Mouse (Mus musculus) hindbrain, embryonic 12.5 days (tissue): ENCODE measurements at regions not wholly inside any gene's neighbourhood (a gene's known extent, or its start where the extent isn't known, plus 50 kb on each side); places are given as distances from the start of the nearest gene placed in this dataset.
A peak's percentile ranks its signal among the peaks of the same experiment; 100 is the strongest.

Experiments
- ATAC-seq: fragments of 200-750 bp; cut with Nextera tagmentation; 2 replicates; pipeline ENCODE4 v1.8.0; 2017; ENCODE audit warnings: moderate TSS enrichment; ENCODE audit not compliant: low FRiP score
- H3K27ac ChIP-seq: fragments of 300-500 bp; sonication (generic); 2 replicates; pipeline ENCODE4 v1.5.1; 2016; ENCODE audit warnings: mild to moderate bottlenecking
- H3K27me3 ChIP-seq: fragments of 300-500 bp; sonication (generic); 2 replicates; pipeline ENCODE4 v1.6.1; 2016; ENCODE audit warnings: mild to moderate bottlenecking
- H3K36me3 ChIP-seq: fragments of 300-500 bp; sonication (generic); 2 replicates; pipeline ENCODE4 v1.6.1; 2016; ENCODE audit warnings: mild to moderate bottlenecking
- H3K4me1 ChIP-seq: fragments of 300-500 bp; sonication (generic); 2 replicates; pipeline ENCODE4 v1.6.1; 2016
- H3K4me2 ChIP-seq: fragments of 300-500 bp; sonication (generic); replicated peaks from 2 replicates; pipeline ENCODE4 v1.6.1; 2016; ENCODE audit warnings: mild to moderate bottlenecking
- H3K4me3 ChIP-seq: fragments of 300-500 bp; sonication (generic); 2 replicates; pipeline ENCODE4 v1.5.1; 2016; ENCODE audit warnings: mild to moderate bottlenecking
- H3K9ac ChIP-seq: fragments of 300-500 bp; sonication (generic); 2 replicates; pipeline ENCODE4 v1.6.1; 2016; ENCODE audit warnings: mild to moderate bottlenecking, moderate library complexity
- H3K9me3 ChIP-seq: fragments of 300-500 bp; sonication (generic); replicated peaks from 2 replicates; pipeline ENCODE4 v1.6.1; 2016; ENCODE audit warnings: mild to moderate bottlenecking
- WGBS: fragments of 180-500 bp; shearing (Covaris S2); methylation state at CpG from one replicate; pipeline ENCODE4 v1.1.7; 2016; 5-methylcytosine and 5-hydroxymethylcytosine counted together

DNA sequence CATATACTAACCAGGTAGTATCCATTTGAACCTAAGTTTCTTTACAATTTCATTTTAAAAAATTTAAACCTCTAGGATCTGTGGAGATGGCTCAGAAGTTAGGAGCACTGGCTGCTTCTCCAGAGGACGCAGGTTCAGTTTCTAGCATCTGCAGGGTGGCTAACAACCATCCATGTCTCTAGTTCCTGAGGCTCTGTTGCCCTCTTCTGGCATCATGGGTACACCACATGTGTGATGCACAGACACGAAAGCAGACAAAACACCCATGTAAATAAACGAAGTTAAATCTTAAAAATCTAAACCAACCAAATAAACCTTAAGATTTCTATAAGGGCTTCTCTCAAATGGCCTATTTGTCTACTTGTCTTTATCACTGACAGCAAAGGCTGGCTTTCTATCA is 157.6 kb upstream of the Nr5a2 start:
- no peak for ATAC-seq
- no peaks in the 10 kb centered on the region for H3K27me3 ChIP-seq
- H3K27ac ChIP-seq: no peak overlapping the region
- H3K9me3 ChIP-seq: no peaks in the 10 kb centered on the region
- H3K4me2 ChIP-seq: no peak overlapping the region
- H3K36me3 ChIP-seq: no peaks in the 10 kb centered on the region
- no peak overlapping the region for H3K4me3 ChIP-seq
- H3K4me1 ChIP-seq: no peaks in the 10 kb centered on the region
- H3K9ac ChIP-seq: no peak overlapping the region
- WGBS: 78% methylated on average over 3 of the region's 3 CpGs

DNA sequence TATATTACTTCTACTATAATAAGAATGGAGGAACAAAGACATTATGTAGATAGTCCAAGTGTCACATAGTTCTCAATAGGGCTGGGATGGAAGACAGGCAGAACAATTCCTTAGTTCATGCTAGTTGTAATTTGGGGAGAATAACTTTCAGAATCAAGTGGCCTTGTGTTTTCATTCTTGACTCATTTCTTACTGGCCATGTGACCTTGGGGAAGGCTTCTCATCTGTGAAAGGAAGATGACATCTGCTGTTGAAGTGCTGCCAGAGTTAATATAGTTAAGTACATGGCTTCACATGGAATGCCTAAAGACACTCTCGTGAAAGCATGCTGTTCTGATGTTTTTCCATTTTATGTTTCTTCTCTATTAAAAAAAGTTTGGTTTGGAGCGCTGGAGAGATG is 146.2 kb upstream of the Nr5a2 start:
- no peaks in the 10 kb centered on the region for H3K36me3 ChIP-seq
- no peaks in the 10 kb centered on the region for H3K27me3 ChIP-seq
- no peak overlapping the region for H3K4me2 ChIP-seq
- H3K4me3 ChIP-seq: no peak overlapping the region
- no peaks in the 10 kb centered on the region for H3K4me1 ChIP-seq
- no peak overlapping the region for H3K27ac ChIP-seq
- no peaks in the 10 kb centered on the region for H3K9me3 ChIP-seq
- no peak for ATAC-seq
- no peak overlapping the region for H3K9ac ChIP-seq
- 92% methylated on average over 2 of the region's 2 CpGs for WGBS

DNA sequence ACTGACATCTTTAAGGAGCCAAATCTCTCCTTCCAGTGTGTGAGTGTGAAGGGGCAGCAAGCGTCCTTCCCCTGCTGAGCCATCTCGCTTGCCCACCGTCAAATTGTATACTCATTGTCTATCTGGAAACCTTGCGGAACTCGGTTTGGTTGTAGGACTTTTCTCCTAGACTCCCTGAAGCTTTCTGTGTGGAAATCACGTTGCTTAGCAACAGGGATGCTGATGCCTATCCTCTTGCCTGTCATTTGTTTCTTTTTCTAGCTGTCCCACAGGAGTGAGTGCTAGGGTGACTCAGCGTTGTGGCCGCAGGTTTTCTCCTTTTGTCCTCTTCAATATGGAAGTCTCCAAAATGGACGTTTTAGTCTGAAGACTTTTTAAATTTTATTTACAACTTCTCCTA is 131.5 kb upstream of the Nr5a2 start:
- H3K36me3 ChIP-seq: no peaks in the 10 kb centered on the region
- no peaks in the 10 kb centered on the region for H3K4me1 ChIP-seq
- H3K9me3 ChIP-seq: no peaks in the 10 kb centered on the region
- H3K4me2 ChIP-seq: no peak overlapping the region
- H3K9ac ChIP-seq: no peak overlapping the region
- WGBS: 10% methylated on average over 9 of the region's 9 CpGs
- no peak for ATAC-seq
- H3K4me3 ChIP-seq: no peak overlapping the region
- no peaks in the 10 kb centered on the region for H3K27me3 ChIP-seq
- H3K27ac ChIP-seq: no peak overlapping the region

DNA sequence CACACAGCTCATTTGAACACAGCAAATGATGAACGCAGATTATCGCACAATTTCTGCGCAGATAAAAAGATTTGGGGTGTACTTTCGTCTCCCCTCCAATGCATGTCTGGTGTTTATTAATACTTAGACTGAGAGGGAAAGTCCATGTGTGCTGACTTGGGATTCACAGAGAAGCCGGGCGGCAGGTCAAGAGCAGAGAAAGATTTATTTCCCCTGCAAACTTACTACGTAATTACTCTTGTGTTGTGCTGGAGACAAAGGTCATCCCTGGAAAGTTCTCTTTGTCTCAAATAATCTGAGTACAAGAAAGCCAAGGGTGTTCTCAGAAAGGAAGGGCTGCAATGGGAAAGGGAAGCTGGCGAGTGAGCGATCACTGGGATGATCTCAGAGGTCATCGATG is 127.9 kb upstream of the Nr5a2 start:
- Histone ChIP-seq H3K36me3 (no peaks in the 10 kb centered on the region), H3K4me2 (no peak overlapping the region), H3K4me1 (no peaks in the 10 kb centered on the region), H3K9me3 (no peaks in the 10 kb centered on the region), H3K4me3 (no peak overlapping the region), H3K27ac (no peak overlapping the region), H3K9ac (no peak overlapping the region), H3K27me3 (no peaks in the 10 kb centered on the region)
- no peak for ATAC-seq
- 81% methylated on average over 10 of the region's 10 CpGs for WGBS

DNA sequence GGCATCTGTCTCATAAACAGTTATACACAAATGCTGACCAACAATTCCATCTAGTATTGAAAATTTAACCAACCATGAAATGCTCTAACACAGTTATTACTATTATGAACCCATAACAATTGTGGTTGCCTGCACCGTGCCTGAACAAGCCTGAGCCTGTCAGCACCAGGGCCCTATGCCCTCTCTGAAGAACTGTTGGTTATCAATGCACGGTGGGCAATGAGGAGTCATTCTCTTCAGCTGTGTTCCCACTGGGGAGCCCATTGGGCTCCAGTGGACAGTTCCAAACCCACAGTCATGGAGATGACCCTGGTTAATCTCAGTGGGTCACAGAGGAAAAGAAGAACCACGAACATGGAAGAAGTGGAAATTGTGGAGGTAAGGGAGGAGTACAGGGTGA is 126.5 kb upstream of the Nr5a2 start:
- Histone ChIP-seq H3K27ac (no peak overlapping the region), H3K4me1 (no peaks in the 10 kb centered on the region), H3K27me3 (no peaks in the 10 kb centered on the region), H3K36me3 (no peaks in the 10 kb centered on the region), H3K9me3 (no peaks in the 10 kb centered on the region), H3K9ac (no peak overlapping the region), H3K4me3 (no peak overlapping the region), H3K4me2 (no peak overlapping the region)
- WGBS: 86% methylated on average over 3 of the region's 3 CpGs
- ATAC-seq: no peak

DNA sequence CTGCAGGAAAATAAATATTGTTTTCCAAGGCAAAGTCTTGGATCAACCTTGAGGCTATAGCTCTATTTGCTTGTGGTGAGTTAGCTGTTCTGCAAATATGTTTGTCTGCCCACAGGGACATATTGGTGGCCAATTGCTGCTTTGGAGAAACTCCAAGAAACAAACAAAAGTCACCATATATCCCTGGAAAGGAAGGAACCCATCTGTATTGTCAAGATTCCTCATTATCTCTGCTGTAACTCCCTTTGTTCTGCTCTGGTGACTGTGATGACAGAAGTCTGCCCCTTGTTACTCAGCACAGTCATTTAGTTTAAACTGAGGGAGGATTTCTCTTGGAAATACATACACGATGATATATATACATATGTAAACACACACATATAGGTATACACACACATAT is 123.3 kb upstream of the Nr5a2 start:
- WGBS: 71% methylated on average over 1 of the region's 1 CpGs
- H3K9me3 ChIP-seq: no peaks in the 10 kb centered on the region
- no peak overlapping the region for H3K4me3 ChIP-seq
- no peaks in the 10 kb centered on the region for H3K4me1 ChIP-seq
- H3K4me2 ChIP-seq: no peak overlapping the region
- H3K27me3 ChIP-seq: no peaks in the 10 kb centered on the region
- H3K36me3 ChIP-seq: no peaks in the 10 kb centered on the region
- no peak overlapping the region for H3K27ac ChIP-seq
- ATAC-seq: no peak
- no peak overlapping the region for H3K9ac ChIP-seq

DNA sequence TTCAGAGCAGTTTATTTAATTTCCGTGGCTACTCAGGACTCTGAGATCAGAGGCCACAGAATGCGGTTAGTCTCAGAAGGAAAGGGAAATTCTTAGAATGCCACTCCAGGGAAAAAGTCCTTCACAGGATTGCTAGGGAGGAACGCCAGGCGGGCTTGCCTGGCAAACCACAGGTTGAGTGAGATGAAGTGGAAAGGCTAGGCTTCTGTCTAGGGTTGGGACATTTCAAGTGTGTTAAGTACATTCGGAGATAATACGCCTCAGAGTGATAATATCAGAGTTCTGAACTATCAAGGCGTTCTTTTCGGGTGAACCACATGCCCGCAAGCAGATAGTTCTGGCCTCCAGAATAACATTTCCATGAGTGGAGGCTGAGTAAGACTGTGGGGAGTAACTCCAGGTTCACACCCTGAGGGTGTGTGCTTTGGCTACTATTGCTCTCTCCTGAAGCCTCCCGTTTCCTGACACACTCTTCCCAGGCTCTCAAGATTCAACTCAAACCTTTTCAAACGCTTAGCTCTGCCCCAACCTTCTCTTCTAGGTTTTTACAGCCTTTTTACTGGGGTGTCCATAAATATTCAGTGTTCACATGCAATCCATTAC is 119.3 kb upstream of the Nr5a2 start:
- 77% methylated on average over 11 of the region's 11 CpGs for WGBS
- ATAC-seq: no peak
- H3K4me2 ChIP-seq: no peak overlapping the region
- no peak overlapping the region for H3K9ac ChIP-seq
- no peaks in the 10 kb centered on the region for H3K4me1 ChIP-seq
- H3K36me3 ChIP-seq: no peaks in the 10 kb centered on the region
- no peak overlapping the region for H3K27ac ChIP-seq
- H3K4me3 ChIP-seq: no peak overlapping the region
- no peaks in the 10 kb centered on the region for H3K27me3 ChIP-seq
- no peaks in the 10 kb centered on the region for H3K9me3 ChIP-seq

DNA sequence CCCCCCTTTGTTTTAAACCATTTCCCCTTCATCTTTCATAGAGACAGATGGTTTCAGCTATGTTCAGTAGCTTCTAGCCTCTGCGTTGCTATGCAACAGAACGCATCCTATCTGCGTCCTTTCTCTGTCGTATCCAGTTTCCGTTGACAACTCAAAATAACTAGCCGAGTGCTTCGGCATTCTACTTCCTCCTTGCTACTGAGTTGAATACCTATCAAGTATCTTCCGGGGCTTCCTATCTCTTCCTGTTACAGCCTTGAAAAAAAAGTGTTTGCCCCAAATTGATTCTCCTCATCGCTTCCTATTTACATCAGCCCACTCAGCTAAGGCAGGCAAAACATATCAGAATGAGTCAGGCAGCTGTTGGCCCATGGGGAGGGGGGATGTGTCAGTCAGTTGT is 114.5 kb upstream of the Nr5a2 start:
- H3K9me3 ChIP-seq: no peaks in the 10 kb centered on the region
- no peak overlapping the region for H3K27ac ChIP-seq
- H3K4me3 ChIP-seq: no peak overlapping the region
- 40% methylated on average over 9 of the region's 9 CpGs for WGBS
- no peaks in the 10 kb centered on the region for H3K4me1 ChIP-seq
- H3K9ac ChIP-seq: no peak overlapping the region
- ATAC-seq: no peak
- peak overlapping the region; percentile 17; the same call in 1 of the 2 replicates for H3K4me2 ChIP-seq
- H3K36me3 ChIP-seq: no peaks in the 10 kb centered on the region
- H3K27me3 ChIP-seq: no peaks in the 10 kb centered on the region

DNA sequence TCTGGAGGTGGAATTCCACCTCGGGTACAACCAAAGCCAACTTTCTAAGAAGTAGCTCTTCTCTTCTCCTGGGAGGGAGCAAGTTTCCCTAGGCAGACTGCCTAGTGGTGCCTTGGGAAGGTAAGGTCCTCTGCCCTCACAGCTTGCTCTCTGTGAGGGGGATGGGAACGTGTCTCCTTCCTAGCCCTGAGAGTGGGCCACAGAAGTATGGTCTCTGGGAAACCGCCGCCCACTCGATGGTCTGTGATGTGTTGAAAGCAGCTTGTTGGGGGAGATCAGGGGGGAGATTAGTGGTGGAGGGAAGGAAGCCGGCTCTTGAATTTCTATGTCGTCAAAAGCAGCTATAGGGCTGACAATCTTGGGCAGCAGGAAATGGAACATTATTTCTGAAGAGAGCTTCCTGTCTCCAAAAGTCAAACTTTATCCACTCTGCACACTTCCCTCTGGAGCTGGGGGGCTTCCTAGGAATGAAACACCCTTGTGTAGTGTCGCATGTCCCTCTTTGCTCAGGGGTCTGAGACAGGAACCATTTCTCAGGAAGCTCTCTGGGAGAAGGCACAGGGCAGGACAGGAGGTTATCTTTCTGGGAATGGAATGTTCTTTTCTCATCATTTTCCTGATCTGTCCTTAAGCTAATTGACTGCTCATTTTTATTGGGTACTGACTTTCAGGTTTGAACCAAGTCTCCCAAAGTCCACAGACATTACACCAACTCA is 113.8 kb upstream of the Nr5a2 start:
- Histone ChIP-seq H3K4me3 (no peak overlapping the region), H3K4me1 (no peaks in the 10 kb centered on the region), H3K27ac (no peak overlapping the region), H3K27me3 (no peaks in the 10 kb centered on the region), H3K4me2 (no peak overlapping the region), H3K36me3 (no peaks in the 10 kb centered on the region), H3K9me3 (no peaks in the 10 kb centered on the region), H3K9ac (no peak overlapping the region)
- ATAC-seq: no peak
- WGBS: 59% methylated on average over 8 of the region's 8 CpGs

DNA sequence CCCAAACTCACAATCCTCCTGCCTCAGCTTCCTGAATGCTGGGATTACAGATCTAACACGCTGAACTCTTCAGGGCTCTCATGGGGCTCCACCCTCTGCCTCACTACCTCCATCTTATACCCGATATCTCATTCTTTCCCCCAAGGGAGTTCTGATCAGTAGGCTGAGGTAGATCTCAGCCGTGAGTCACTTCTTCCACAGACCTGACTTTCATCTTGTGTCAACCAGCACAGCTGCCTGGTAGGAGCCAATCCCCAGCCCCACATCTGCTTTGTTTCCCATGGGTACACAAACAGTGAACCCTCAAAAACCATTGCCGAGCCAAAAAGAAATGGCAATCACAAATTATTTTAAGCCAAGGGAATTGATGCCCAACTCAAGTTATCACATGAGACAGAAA is 100.7 kb upstream of the Nr5a2 start:
- H3K9ac ChIP-seq: no peak overlapping the region
- no peak overlapping the region for H3K4me2 ChIP-seq
- H3K36me3 ChIP-seq: no peaks in the 10 kb centered on the region
- 90% methylated on average over 4 of the region's 4 CpGs for WGBS
- no peaks in the 10 kb centered on the region for H3K9me3 ChIP-seq
- no peaks in the 10 kb centered on the region for H3K4me1 ChIP-seq
- no peak overlapping the region for H3K4me3 ChIP-seq
- H3K27me3 ChIP-seq: no peaks in the 10 kb centered on the region
- H3K27ac ChIP-seq: no peak overlapping the region
- no peak for ATAC-seq

DNA sequence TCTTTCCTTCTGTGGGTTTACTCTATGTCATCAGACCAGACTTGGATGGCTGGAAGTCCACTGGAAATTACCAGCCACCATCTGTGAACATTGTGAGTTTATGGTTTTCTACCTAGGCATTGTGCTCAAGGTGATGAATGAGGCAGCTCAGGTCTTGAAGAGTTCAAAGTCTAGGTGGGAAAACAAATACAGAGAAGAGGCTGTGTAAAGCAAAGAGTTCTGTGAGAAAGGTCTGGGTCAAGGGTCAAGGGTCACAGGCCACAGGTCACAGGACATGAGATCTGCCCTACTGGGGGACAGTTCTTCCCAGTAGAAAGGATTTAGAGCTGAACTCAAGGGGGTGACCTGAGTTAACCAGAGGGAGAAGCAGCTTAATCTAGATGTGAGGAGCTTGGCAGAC is 92.9 kb upstream of the Nr5a2 start:
- ATAC-seq: no peak
- Histone ChIP-seq H3K4me2 (no peak overlapping the region), H3K27me3 (no peaks in the 10 kb centered on the region), H3K36me3 (no peaks in the 10 kb centered on the region), H3K9ac (no peak overlapping the region), H3K4me1 (no peaks in the 10 kb centered on the region), H3K27ac (no peak overlapping the region), H3K9me3 (no peaks in the 10 kb centered on the region), H3K4me3 (no peak overlapping the region)

DNA sequence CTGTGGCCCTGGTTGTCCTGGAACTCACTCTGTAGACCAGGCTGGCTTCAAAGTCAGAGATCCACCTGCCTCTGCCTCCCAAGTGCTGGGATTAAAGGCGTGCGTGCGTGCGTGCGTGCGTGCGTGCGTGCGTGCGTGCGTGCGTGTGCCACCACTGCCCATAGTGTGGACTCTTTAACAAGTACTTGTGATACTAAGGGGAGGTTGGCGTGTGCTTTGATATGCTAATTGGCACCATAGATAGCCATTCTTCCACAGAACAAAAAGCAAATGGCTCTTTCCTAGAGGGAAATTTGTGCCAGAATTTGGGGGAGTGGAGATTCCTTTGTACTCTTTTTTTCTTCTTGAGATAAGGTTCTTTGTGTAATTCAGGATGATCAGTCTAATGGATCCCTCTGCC is 91.3 kb upstream of the Nr5a2 start:
- Histone ChIP-seq H3K27me3 (no peaks in the 10 kb centered on the region), H3K9ac (no peak overlapping the region), H3K9me3 (no peaks in the 10 kb centered on the region), H3K4me1 (no peaks in the 10 kb centered on the region), H3K36me3 (no peaks in the 10 kb centered on the region), H3K4me2 (no peak overlapping the region), H3K4me3 (no peak overlapping the region), H3K27ac (no peak overlapping the region)
- WGBS: 81% methylated on average over 13 of the region's 13 CpGs
- no peak for ATAC-seq

DNA sequence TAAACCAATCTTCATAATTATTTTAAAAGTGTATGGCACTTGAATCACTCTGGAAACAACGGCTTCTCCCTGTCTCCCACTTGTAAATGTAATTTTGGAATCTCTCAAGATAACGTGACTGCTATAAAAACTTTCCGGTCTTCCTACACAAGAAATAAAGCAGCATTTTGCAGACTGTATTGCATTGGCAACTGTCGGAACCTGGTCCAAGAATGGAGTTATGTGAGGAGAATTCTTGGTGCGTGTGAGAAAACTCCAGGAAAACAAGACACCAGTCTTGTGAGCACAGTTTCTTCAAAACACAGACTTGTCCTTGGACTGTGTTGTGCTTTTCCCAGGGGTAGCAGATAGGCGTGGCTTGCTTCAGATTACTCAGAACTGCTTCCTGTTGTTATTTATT is 83.8 kb upstream of the Nr5a2 start:
- Histone ChIP-seq H3K27ac (no peak overlapping the region), H3K9ac (no peak overlapping the region), H3K4me2 (no peak overlapping the region), H3K9me3 (no peaks in the 10 kb centered on the region), H3K36me3 (no peaks in the 10 kb centered on the region), H3K4me1 (no peaks in the 10 kb centered on the region), H3K4me3 (no peak overlapping the region), H3K27me3 (no peaks in the 10 kb centered on the region)
- WGBS: 90% methylated on average over 6 of the region's 6 CpGs
- ATAC-seq: no peak
